Mouse (Mus musculus): ENCODE results near the gene Emilin2. TPM values are rescaled to one million over a fixed set of nuclear protein-coding genes. Genes with fewer than 3 reads are reported as not detected.

Emilin2 gene
- polyA plus RNA-seq, 1 experiment, result 2.6 TPM

- TF ChIP-seq CTCF (conservative IDR thresholded peaks at IDR 0.05; ENCODE audit: insufficient read depth, insufficient read length, low read depth, low read length), result no peak
- TF ChIP-seq POLR2A (IDR thresholded peaks at IDR 0.05; ENCODE audit: low read depth, low read length), result no peak
- no peaks in the 10 kb centered on the region for H3K27me3 ChIP-seq (replicated peaks; ENCODE audit: control insufficient read depth, insufficient read depth, low read length)
- H3K4me1 ChIP-seq (ENCODE audit: control insufficient read depth, insufficient read depth, low read length), result 0 out of 2 replicates have a peak, but pooled peaks cover 4% of the 10 kb centered on the region
- H3K27ac ChIP-seq (ENCODE audit: insufficient read depth, low read depth, low read length), result no peak overlapping the region
- WGBS, result 75% methylated on average over 5 of the region's 5 CpGs
- H3K4me3 ChIP-seq (ENCODE audit: insufficient read depth, low read depth, low read length), result no peak overlapping the region
- no peak for DNase-seq
- no peaks in the 10 kb centered on the region for H3K36me3 ChIP-seq (ENCODE audit: control insufficient read depth, insufficient read depth, low read length)
Observed at GRCm38 (mm10) chr17:71265336-71266051, 46.3 kb downstream of the Emilin2 start.

DNA sequence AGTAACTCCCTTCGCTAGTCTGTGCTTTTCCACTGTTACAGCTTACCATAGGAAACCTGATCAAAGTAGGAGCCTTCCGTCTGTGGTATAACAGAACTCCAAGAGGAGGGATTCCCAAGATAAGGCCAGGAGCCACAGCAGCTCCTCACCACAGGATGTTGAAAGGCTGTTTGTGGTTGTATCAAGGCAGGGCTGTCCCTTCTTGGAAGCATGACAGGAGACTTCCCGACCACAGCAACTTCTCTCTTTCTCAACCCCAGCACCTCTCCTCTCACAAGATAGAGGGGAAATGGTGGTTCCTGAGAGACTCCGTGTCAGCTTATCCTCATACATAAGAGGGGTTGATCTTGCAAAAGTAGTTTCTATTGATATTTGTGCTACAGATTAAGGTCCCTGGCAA, 47.0 kb downstream of the Emilin2 start:
- TF ChIP-seq CTCF (conservative IDR thresholded peaks at IDR 0.05; ENCODE audit: insufficient read depth, insufficient read length, low read depth, low read length) (no peak), POLR2A (IDR thresholded peaks at IDR 0.05; ENCODE audit: low read depth, low read length) (no peak)
- Histone ChIP-seq H3K27me3 (replicated peaks; ENCODE audit: control insufficient read depth, insufficient read depth, low read length) (no peaks in the 10 kb centered on the region), H3K4me1 (ENCODE audit: control insufficient read depth, insufficient read depth, low read length) (0 out of 2 replicates have a peak, but pooled peaks cover 4% of the 10 kb centered on the region), H3K4me3 (ENCODE audit: insufficient read depth, low read depth, low read length) (no peak overlapping the region), H3K27ac (ENCODE audit: insufficient read depth, low read depth, low read length) (no peak overlapping the region), H3K36me3 (ENCODE audit: control insufficient read depth, insufficient read depth, low read length) (no peaks in the 10 kb centered on the region)
- DNase-seq, result no peak
- 60% methylated on average over 4 of the region's 4 CpGs for WGBS

GRCm38 (mm10) chr17:71263136-71263535, 48.6 kb downstream of the Emilin2 start:
- WGBS, result 75% methylated on average over 6 of the region's 6 CpGs
- Histone ChIP-seq H3K27ac (ENCODE audit: insufficient read depth, low read depth, low read length) (no peak overlapping the region), H3K27me3 (replicated peaks; ENCODE audit: control insufficient read depth, insufficient read depth, low read length) (no peaks in the 10 kb centered on the region), H3K36me3 (ENCODE audit: control insufficient read depth, insufficient read depth, low read length) (no peaks in the 10 kb centered on the region), H3K4me3 (ENCODE audit: insufficient read depth, low read depth, low read length) (no peak overlapping the region), H3K4me1 (ENCODE audit: control insufficient read depth, insufficient read depth, low read length) (0 out of 2 replicates have a peak, but pooled peaks cover 3% of the 10 kb centered on the region)
- TF ChIP-seq POLR2A (IDR thresholded peaks at IDR 0.05; ENCODE audit: low read depth, low read length) (no peak), CTCF (conservative IDR thresholded peaks at IDR 0.05; ENCODE audit: insufficient read depth, insufficient read length, low read depth, low read length) (no peak)
- no peak for DNase-seq

- Histone ChIP-seq H3K4me1 (ENCODE audit: control insufficient read depth, insufficient read depth, low read length) (no peaks in the 10 kb centered on the region), H3K36me3 (ENCODE audit: control insufficient read depth, insufficient read depth, low read length) (no peaks in the 10 kb centered on the region), H3K27me3 (replicated peaks; ENCODE audit: control insufficient read depth, insufficient read depth, low read length) (no peaks in the 10 kb centered on the region), H3K4me3 (ENCODE audit: insufficient read depth, low read depth, low read length) (no peak overlapping the region), H3K27ac (ENCODE audit: insufficient read depth, low read depth, low read length) (no peak overlapping the region)
- 64% methylated on average over 3 of the region's 3 CpGs for WGBS
- no peak for DNase-seq
- TF ChIP-seq CTCF (conservative IDR thresholded peaks at IDR 0.05; ENCODE audit: insufficient read depth, insufficient read length, low read depth, low read length), result 0 out of 2 replicates have a peak, but pooled peaks have one; percentile 22
- TF ChIP-seq POLR2A (IDR thresholded peaks at IDR 0.05; ENCODE audit: low read depth, low read length), result no peak
Observed at GRCm38 (mm10) chr17:71260658-71261057, 51.1 kb downstream of the Emilin2 start.

- DNase-seq, result peak; percentile 66
Observed at GRCm38 (mm10) chr17:71259727-71260126, 52.1 kb downstream of the Emilin2 start.

GRCm38 (mm10) chr17:71256806-71257536, 54.8 kb downstream of the Emilin2 start:
- no peaks in the 10 kb centered on the region for H3K36me3 ChIP-seq (ENCODE audit: control insufficient read depth, insufficient read depth, low read length)
- no peaks in the 10 kb centered on the region for H3K27me3 ChIP-seq (replicated peaks; ENCODE audit: control insufficient read depth, insufficient read depth, low read length)
- TF ChIP-seq POLR2A (IDR thresholded peaks at IDR 0.05; ENCODE audit: low read depth, low read length) (no peak), CTCF (conservative IDR thresholded peaks at IDR 0.05; ENCODE audit: insufficient read depth, insufficient read length, low read depth, low read length) (no peak)
- 79% methylated on average over 13 of the region's 13 CpGs for WGBS
- no peak for DNase-seq
- no peak overlapping the region for H3K27ac ChIP-seq (ENCODE audit: insufficient read depth, low read depth, low read length)
- H3K4me1 ChIP-seq (ENCODE audit: control insufficient read depth, insufficient read depth, low read length), result peaks cover 9% of the 10 kb centered on the region
- no peak overlapping the region for H3K4me3 ChIP-seq (ENCODE audit: insufficient read depth, low read depth, low read length)

More at GRCm38 (mm10) chr17:71259727-71260126, 52.1 kb downstream of the Emilin2 start:
- Histone ChIP-seq H3K4me1 (ENCODE audit: control insufficient read depth, insufficient read depth, low read length) (no peaks in the 10 kb centered on the region), H3K36me3 (ENCODE audit: control insufficient read depth, insufficient read depth, low read length) (no peaks in the 10 kb centered on the region), H3K27me3 (replicated peaks; ENCODE audit: control insufficient read depth, insufficient read depth, low read length) (no peaks in the 10 kb centered on the region), H3K4me3 (ENCODE audit: insufficient read depth, low read depth, low read length) (no peak overlapping the region), H3K27ac (ENCODE audit: insufficient read depth, low read depth, low read length) (no peak overlapping the region)
- WGBS, result 45% methylated on average over 11 of the region's 11 CpGs
- TF ChIP-seq POLR2A (IDR thresholded peaks at IDR 0.05; ENCODE audit: low read depth, low read length) (no peak), CTCF (conservative IDR thresholded peaks at IDR 0.05; ENCODE audit: insufficient read depth, insufficient read length, low read depth, low read length) (no peak)

DNA sequence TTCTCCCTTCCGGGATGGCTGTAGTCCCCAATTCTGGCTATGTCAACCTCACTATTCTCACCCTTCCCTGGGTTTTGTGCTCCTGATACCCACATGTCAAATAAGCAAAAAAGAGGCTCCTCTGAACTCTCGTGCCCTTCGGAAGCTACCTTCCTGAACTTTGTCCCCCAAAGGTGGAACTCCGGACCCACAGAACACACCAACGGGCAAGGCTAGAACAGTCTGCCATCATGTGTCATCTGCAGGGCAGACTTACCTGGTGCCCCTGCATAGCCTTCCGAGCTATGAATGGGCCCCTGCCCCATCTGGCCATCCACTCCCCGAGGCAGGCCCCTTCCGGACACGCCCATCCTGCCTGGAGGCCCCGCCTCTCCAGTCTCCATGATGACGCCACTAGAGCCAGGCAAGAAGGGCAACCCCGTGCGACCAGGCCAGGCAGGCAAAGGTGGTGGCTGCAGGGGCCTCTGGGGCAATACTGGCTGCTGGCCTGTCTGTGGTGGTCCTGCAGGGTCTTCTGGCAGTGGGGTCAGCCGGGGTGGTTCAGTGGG, 55.6 kb downstream of the Emilin2 start:
- 77% methylated on average over 14 of the region's 14 CpGs for WGBS
- Histone ChIP-seq H3K27ac (ENCODE audit: insufficient read depth, low read depth, low read length) (no peak overlapping the region), H3K4me3 (ENCODE audit: insufficient read depth, low read depth, low read length) (no peak overlapping the region), H3K4me1 (ENCODE audit: control insufficient read depth, insufficient read depth, low read length) (peaks cover 9% of the 10 kb centered on the region), H3K36me3 (ENCODE audit: control insufficient read depth, insufficient read depth, low read length) (no peaks in the 10 kb centered on the region), H3K27me3 (replicated peaks; ENCODE audit: control insufficient read depth, insufficient read depth, low read length) (no peaks in the 10 kb centered on the region)
- no peak for DNase-seq
- TF ChIP-seq POLR2A (IDR thresholded peaks at IDR 0.05; ENCODE audit: low read depth, low read length), result no peak
- no peak for TF ChIP-seq CTCF (conservative IDR thresholded peaks at IDR 0.05; ENCODE audit: insufficient read depth, insufficient read length, low read depth, low read length)

All from kidney, adult 2 months (tissue).